ENCODE assay signal across 20 mouse cellular contexts in genomic region chr7:63060996-63061395, GRCm38 (mm10).
DNase-seq lines count a peak whose midpoint lies in the region; ATAC-seq lines count a peak whose summit lies in the region.
"Had no signal": no experiment of that assay in that cellular context is flagged by ENCODE, and none has a peak within 500 bp of the region (broad histone marks: within the 10 kb centered on the region; RNA-seq: fewer than 3 reads in every experiment).

No protein-coding gene starts in this region.

- H3K4me2 ChIP-seq in embryonic facial prominence, embryonic 14.5 days (ENCODE audit: low read depth, low read length), result no peak overlapping the region
- H3K4me2 ChIP-seq in midbrain, embryonic 14.5 days (ENCODE audit: low read length), result no peak overlapping the region
- H3K4me2 ChIP-seq: embryonic facial prominence, embryonic 15.5 days; heart, embryonic 11.5 days; midbrain, embryonic 11.5 days had no signal

- peak; percentile 8 for DNase-seq in embryonic facial prominence, embryonic 14.5 days (ENCODE audit: low spot score)
- DNase-seq in embryonic facial prominence, embryonic 10.5 days (ENCODE audit: low spot score), result no peak
- DNase-seq in brain, adult 2 months (ENCODE audit: low read depth, low spot score), result peak; percentile 40
- DNase-seq in layer of hippocampus, adult 9-11 months, result peak; percentile 12
- DNase-seq in lung, postnatal 14 days, result peak; percentile 33
- DNase-seq in urinary bladder, postnatal 36 days (ENCODE audit: low spot score in 2 of 2), result no peak
- no peak for DNase-seq in midbrain, embryonic 14.5 days
- no peak for DNase-seq in testis, postnatal 10 days (ENCODE audit: low spot score)
- DNase-seq: adrenal gland, adult 2 months; cerebellum, postnatal 10 days; heart, postnatal 10 days; kidney, adult 2 months; kidney, postnatal 4 days; right cerebral cortex, postnatal 4 days; thymus, postnatal 4 days had no signal

- no peaks in the 10 kb centered on the region for H3K27me3 ChIP-seq in embryonic facial prominence, embryonic 14.5 days (replicated peaks; ENCODE audit: control insufficient read depth, insufficient read depth, low read length)
- no peaks in the 10 kb centered on the region for H3K27me3 ChIP-seq in embryonic facial prominence, embryonic 10.5 days (replicated peaks; ENCODE audit: low read depth, poor library complexity, severe bottlenecking)
- H3K27me3 ChIP-seq in midbrain, embryonic 14.5 days (ENCODE audit: control insufficient read depth, insufficient read depth, low read length), result no peaks in the 10 kb centered on the region
- H3K27me3 ChIP-seq: embryonic facial prominence, embryonic 15.5 days had no signal

- H3K27ac ChIP-seq in embryonic facial prominence, embryonic 14.5 days (replicated peaks; ENCODE audit: low read depth, low read length), result no peak overlapping the region
- no peak overlapping the region for H3K27ac ChIP-seq in embryonic facial prominence, embryonic 10.5 days (replicated peaks)
- H3K27ac ChIP-seq in midbrain, embryonic 14.5 days (replicated peaks; ENCODE audit: low read depth, low read length), result no peak overlapping the region
- H3K27ac ChIP-seq: embryonic facial prominence, embryonic 15.5 days; liver, embryonic 14.5 days; stomach, postnatal 0 days had no signal

- no peaks in the 10 kb centered on the region for H3K9me3 ChIP-seq in embryonic facial prominence, embryonic 14.5 days (ENCODE audit: control insufficient read depth, low read length)
- H3K9me3 ChIP-seq in embryonic facial prominence, embryonic 10.5 days, result no peaks in the 10 kb centered on the region
- H3K9me3 ChIP-seq in midbrain, embryonic 14.5 days (ENCODE audit: control insufficient read depth, low read length), result no peaks in the 10 kb centered on the region
- H3K9me3 ChIP-seq: embryonic facial prominence, embryonic 15.5 days had no signal

- 55% methylated on average over 2 of the region's 2 CpGs for WGBS in embryonic facial prominence, embryonic 14.5 days
- WGBS in embryonic facial prominence, embryonic 10.5 days, result 85% methylated on average over 2 of the region's 2 CpGs
- WGBS in midbrain, embryonic 14.5 days, result 80% methylated on average over 2 of the region's 2 CpGs

- no peak overlapping the region for H3K9ac ChIP-seq in embryonic facial prominence, embryonic 14.5 days (ENCODE audit: low read depth, low read length)
- H3K9ac ChIP-seq in midbrain, embryonic 14.5 days (replicated peaks; ENCODE audit: low read length), result no peak overlapping the region
- H3K9ac ChIP-seq: embryonic facial prominence, embryonic 15.5 days; liver, embryonic 14.5 days had no signal

- no peak overlapping the region for H3K4me3 ChIP-seq in embryonic facial prominence, embryonic 14.5 days (ENCODE audit: low read depth, low read length)
- H3K4me3 ChIP-seq in embryonic facial prominence, embryonic 10.5 days, result no peak overlapping the region
- H3K4me3 ChIP-seq in midbrain, embryonic 14.5 days (replicated peaks; ENCODE audit: low read depth, low read length), result no peak overlapping the region
- H3K4me3 ChIP-seq: embryonic facial prominence, embryonic 15.5 days had no signal

- H3K4me1 ChIP-seq in embryonic facial prominence, embryonic 14.5 days (ENCODE audit: control insufficient read depth, insufficient read depth, low read length), result no peaks in the 10 kb centered on the region
- no peaks in the 10 kb centered on the region for H3K4me1 ChIP-seq in embryonic facial prominence, embryonic 10.5 days
- H3K4me1 ChIP-seq in midbrain, embryonic 14.5 days (ENCODE audit: control insufficient read depth, insufficient read depth, low read length), result no peaks in the 10 kb centered on the region
- H3K4me1 ChIP-seq: embryonic facial prominence, embryonic 15.5 days had no signal

- no peaks in the 10 kb centered on the region for H3K36me3 ChIP-seq in embryonic facial prominence, embryonic 14.5 days (ENCODE audit: control insufficient read depth, insufficient read depth, low read length)
- H3K36me3 ChIP-seq in embryonic facial prominence, embryonic 10.5 days (replicated peaks), result no peaks in the 10 kb centered on the region
- H3K36me3 ChIP-seq in midbrain, embryonic 14.5 days (ENCODE audit: control insufficient read depth, insufficient read depth, low read length), result no peaks in the 10 kb centered on the region
- H3K36me3 ChIP-seq: embryonic facial prominence, embryonic 15.5 days had no signal

- ATAC-seq in embryonic facial prominence, embryonic 14.5 days (ENCODE audit: low read depth), result no peak
- no peak for ATAC-seq in midbrain, embryonic 14.5 days (ENCODE audit: low FRiP score, low TSS enrichment)

Comparison
In these comparisons a context has a peak if more than half of its experiments do, and no peak if none do; other contexts are left out.
1. DNase-seq: peak in embryonic facial prominence, embryonic 14.5 days (single experiment), brain, adult 2 months (single experiment), layer of hippocampus, adult 9-11 months (single experiment) and lung, postnatal 14 days (single experiment); none in embryonic facial prominence, embryonic 10.5 days (single experiment), urinary bladder, postnatal 36 days (0 of 2), midbrain, embryonic 14.5 days (single experiment) and testis, postnatal 10 days (single experiment).